Mouse (Mus musculus): ENCODE measurements at regions not wholly inside any gene's neighbourhood (a gene's known extent, or its start where the extent isn't known, plus 50 kb on each side); places are given as distances from the start of the nearest gene placed in this dataset.

DNA sequence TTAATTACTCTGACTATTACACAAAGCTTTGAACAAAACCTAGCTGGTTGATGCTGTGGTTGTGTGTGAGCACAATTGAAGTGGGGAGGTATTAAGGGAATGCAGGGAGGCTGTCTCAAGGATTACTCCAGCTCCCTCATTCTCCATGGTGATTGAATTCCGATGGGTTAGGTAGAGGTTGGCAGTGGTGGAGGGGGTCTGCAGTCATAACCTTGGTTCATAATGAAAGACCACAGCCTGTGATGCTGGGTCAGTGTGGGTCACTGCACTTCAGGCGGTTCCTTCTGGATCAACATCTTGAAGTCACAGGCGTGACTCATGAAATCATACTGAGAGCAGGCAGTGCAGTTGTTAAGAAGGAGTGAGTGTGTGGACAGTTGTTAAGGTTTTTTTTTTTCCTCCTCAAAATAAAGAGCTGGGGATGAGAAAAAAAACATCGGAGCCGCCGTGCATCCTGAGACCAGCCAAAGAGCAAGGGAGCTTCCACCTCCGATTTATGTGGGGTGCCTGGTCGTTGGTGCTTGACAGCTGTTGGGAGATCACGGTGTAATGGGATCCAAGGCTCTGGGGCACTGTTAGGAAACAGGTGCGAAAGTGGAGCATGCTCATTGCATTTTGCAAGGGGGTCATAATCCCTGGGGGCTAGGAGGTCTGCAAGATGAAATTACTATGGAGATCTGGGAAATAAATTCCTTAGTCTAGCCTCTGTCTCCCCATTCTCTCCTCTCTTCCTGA, 161.5 kb upstream of the Cops8 start:
- ATAC-seq (ENCODE audit: low FRiP score, low TSS enrichment): peak; percentile 74
- Histone ChIP-seq H3K4me1 (ENCODE audit: control insufficient read depth, insufficient read depth, low read length) (peaks cover 47% of the 10 kb centered on the region), H3K9me3 (ENCODE audit: control insufficient read depth, low read length) (no peaks in the 10 kb centered on the region), H3K27me3 (ENCODE audit: control insufficient read depth, insufficient read depth, low read length) (no peaks in the 10 kb centered on the region), H3K9ac (ENCODE audit: low read depth, low read length) (no peak overlapping the region), H3K4me2 (replicated peaks; ENCODE audit: low read depth, low read length) (no peak overlapping the region), H3K27ac (ENCODE audit: low read depth, low read length) (peak overlapping the region; percentile 62; the same call in 1 of the 2 replicates), H3K4me3 (ENCODE audit: low read length) (no peak overlapping the region), H3K36me3 (ENCODE audit: control insufficient read depth, insufficient read depth, low read length) (no peaks in the 10 kb centered on the region)
- WGBS: 12% methylated on average over 10 of the region's 10 CpGs

DNA sequence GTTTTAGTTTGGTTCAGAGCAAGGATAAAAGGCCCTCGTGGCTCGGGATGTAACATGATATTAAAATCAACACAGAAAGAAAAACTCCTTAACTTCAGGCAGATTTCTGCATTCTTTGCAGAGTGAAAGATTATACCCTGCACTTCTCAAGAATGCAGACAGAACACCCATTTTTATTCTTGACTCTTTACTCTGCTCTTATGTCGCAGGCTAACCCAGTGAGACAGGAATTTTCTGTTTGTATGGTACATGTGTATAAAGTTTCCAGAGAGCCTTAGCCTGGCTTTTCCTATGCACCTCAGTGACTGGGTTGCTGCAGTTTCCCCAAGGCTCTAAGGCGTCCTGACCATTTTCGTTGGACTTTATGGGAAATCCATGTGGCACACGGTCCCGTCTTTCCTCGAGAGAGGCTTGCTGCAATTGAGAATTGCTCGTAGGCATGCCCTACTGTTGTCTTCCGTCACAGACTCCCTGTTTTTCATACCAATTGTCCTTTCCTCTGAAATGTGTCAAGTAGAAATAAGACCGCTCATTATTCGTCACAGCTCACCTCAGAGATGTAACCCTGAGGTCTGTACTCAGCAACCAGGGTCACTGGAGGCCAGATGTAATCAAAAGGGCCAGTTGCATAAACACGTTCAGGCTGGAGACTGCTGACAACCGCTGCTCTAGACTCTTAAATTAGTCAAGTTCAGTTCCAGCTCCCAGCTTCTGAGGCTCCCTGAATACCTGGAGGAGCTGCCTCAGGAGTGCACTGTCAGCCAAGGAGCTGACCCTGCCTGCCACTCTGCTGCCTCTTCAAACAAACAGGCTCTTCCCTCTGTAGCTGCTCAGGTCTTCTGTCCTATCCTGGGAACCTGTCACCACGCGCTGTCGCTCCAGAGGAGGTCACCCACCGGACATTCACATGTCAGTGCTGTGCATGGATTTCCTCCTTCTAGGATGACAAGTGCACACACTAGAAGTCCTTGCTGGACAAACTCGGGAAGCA, 160.2 kb upstream of the Cops8 start:
- Histone ChIP-seq H3K9me3 (ENCODE audit: control insufficient read depth, low read length) (no peaks in the 10 kb centered on the region), H3K27me3 (ENCODE audit: control insufficient read depth, insufficient read depth, low read length) (no peaks in the 10 kb centered on the region), H3K36me3 (ENCODE audit: control insufficient read depth, insufficient read depth, low read length) (no peaks in the 10 kb centered on the region), H3K4me1 (ENCODE audit: control insufficient read depth, insufficient read depth, low read length) (peaks cover 47% of the 10 kb centered on the region), H3K4me3 (ENCODE audit: low read length) (no peak overlapping the region), H3K4me2 (replicated peaks; ENCODE audit: low read depth, low read length) (no peak overlapping the region), H3K9ac (ENCODE audit: low read depth, low read length) (no peak overlapping the region), H3K27ac (ENCODE audit: low read depth, low read length) (peak overlapping the region; percentile 62)
- ATAC-seq (ENCODE audit: low FRiP score, low TSS enrichment): peak; percentile 62; the same call in 1 of the 2 replicates
- WGBS: 16% methylated on average over 19 of the region's 19 CpGs

DNA sequence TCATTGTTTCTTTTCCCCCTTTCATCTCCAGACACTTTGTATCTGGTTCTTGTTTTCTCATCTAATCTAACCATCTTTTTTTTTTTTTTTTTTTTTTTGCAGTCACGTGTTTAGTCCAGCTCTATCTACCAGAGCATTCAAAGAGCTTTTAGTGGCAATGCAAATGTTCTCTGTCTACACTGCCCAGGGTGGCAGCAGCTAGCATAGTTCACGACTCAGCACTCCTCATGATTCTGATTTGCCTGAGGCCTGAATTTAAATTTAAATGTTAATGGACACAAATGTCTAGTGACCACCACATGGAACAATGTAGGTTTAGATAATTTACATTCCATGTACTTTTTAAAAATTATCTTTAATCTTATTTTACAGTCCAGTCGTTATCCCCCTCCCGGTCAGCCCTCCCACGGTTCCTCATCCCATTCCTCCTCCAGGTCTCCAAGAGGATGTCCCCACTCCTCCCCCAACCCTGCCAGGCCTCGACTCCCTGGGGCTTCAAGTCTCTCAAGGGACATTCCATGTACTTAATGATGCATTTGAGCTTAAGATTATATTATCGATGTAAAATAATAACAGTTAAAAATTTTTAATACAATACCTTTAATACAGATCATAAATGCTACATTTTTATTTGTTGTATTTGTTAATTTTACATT, 153.1 kb upstream of the Cops8 start:
- WGBS: 24% methylated on average over 7 of the region's 7 CpGs
- H3K4me2 ChIP-seq (replicated peaks; ENCODE audit: low read depth, low read length): no peak overlapping the region
- no peaks in the 10 kb centered on the region for H3K36me3 ChIP-seq (ENCODE audit: control insufficient read depth, insufficient read depth, low read length)
- H3K4me1 ChIP-seq (ENCODE audit: control insufficient read depth, insufficient read depth, low read length): peaks cover 13% of the 10 kb centered on the region
- no peak overlapping the region for H3K9ac ChIP-seq (ENCODE audit: low read depth, low read length)
- H3K27ac ChIP-seq (ENCODE audit: low read depth, low read length): no peak overlapping the region
- H3K4me3 ChIP-seq (ENCODE audit: low read length): no peak overlapping the region
- H3K9me3 ChIP-seq (ENCODE audit: control insufficient read depth, low read length): no peaks in the 10 kb centered on the region
- no peaks in the 10 kb centered on the region for H3K27me3 ChIP-seq (ENCODE audit: control insufficient read depth, insufficient read depth, low read length)
- peak; percentile 71 for ATAC-seq (ENCODE audit: low FRiP score, low TSS enrichment)

DNA sequence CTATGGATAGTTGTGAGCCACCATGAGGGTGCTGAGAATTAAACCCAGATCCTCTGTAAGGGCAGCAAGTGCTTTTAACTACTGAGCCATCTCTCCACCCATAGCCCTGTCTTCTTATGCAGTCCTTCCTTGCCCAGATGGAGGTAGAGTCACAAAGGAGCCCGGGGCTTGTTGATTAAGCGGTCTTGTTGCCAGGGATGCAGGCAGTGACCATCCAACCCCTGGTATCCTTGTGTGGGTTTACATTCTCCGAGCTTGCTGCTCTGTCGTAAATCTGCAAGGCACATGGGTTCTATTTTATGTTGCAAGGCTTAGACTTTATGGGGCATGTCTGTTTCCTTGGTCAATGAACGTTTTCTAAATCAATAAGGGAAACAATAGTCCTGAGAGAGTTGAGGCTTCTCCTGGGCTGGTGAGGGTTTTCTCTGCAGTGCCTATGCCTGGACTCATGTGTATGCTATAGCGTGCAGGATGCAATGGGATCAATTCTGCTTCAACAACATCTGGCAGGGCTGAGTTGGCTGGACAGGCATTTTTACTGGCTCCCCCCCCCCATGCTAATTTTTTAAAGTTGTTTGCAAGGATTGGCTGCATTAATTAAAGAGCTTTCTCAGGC, 150.7 kb upstream of the Cops8 start:
- 0 out of 2 replicates have a peak overlapping the region, but pooled peaks have one; percentile 42 for H3K27ac ChIP-seq (ENCODE audit: low read depth, low read length)
- peak; percentile 67 for ATAC-seq (ENCODE audit: low FRiP score, low TSS enrichment)
- H3K9ac ChIP-seq (ENCODE audit: low read depth, low read length): no peak overlapping the region
- H3K27me3 ChIP-seq (ENCODE audit: control insufficient read depth, insufficient read depth, low read length): no peaks in the 10 kb centered on the region
- 22% methylated on average over 6 of the region's 6 CpGs for WGBS
- peaks cover 13% of the 10 kb centered on the region for H3K4me1 ChIP-seq (ENCODE audit: control insufficient read depth, insufficient read depth, low read length)
- H3K9me3 ChIP-seq (ENCODE audit: control insufficient read depth, low read length): no peaks in the 10 kb centered on the region
- no peaks in the 10 kb centered on the region for H3K36me3 ChIP-seq (ENCODE audit: control insufficient read depth, insufficient read depth, low read length)
- H3K4me3 ChIP-seq (ENCODE audit: low read length): no peak overlapping the region
- no peak overlapping the region for H3K4me2 ChIP-seq (replicated peaks; ENCODE audit: low read depth, low read length)

DNA sequence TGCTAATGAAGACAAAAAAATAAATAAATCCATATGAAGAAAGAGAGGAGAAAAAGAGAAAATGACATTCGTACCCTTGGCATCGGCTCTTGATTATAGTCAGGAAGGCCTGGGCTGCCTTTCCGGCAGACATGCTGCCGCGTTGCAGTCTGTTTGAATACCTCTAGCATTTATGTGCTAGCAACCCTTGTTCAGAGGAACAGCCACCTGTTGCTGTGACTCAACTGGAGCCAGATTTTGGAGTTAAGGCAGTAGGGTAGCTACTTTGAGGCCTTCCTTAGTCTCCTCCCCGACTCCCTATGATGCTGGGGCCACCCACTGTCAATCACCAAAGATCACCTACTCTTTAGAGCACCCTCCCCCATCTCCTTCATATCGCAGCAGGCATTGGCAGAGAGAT, 148.5 kb upstream of the Cops8 start:
- Histone ChIP-seq H3K9ac (ENCODE audit: low read depth, low read length) (no peak overlapping the region), H3K4me2 (replicated peaks; ENCODE audit: low read depth, low read length) (no peak overlapping the region), H3K4me1 (ENCODE audit: control insufficient read depth, insufficient read depth, low read length) (peaks cover 13% of the 10 kb centered on the region), H3K27me3 (ENCODE audit: control insufficient read depth, insufficient read depth, low read length) (0 out of 2 replicates have a peak, but pooled peaks cover 3% of the 10 kb centered on the region), H3K9me3 (ENCODE audit: control insufficient read depth, low read length) (no peaks in the 10 kb centered on the region), H3K27ac (ENCODE audit: low read depth, low read length) (no peak overlapping the region), H3K4me3 (ENCODE audit: low read length) (no peak overlapping the region), H3K36me3 (ENCODE audit: control insufficient read depth, insufficient read depth, low read length) (no peaks in the 10 kb centered on the region)
- ATAC-seq (ENCODE audit: low FRiP score, low TSS enrichment): no peak
- 70% methylated on average over 7 of the region's 7 CpGs for WGBS

DNA sequence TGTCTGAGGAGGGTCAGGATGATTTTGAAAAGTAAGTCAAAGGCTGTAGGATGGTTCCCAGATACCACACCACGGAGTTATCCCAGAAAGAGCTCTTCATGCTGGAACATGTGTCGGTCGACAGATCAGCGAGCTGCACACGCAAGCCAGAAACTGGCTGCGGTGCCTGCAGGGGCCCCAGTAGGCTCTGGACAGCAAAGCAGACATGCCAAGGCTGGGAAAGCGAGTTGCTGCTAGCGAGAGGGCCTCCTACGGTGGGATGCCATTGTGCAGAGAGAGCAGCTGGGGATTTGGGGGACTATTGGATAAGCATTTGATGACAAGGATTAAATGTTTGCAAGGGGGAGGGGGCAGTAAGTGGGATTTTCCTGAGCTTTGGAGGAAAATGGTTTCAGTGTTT, 145.4 kb upstream of the Cops8 start:
- no peak overlapping the region for H3K4me3 ChIP-seq (ENCODE audit: low read length)
- H3K27ac ChIP-seq (ENCODE audit: low read depth, low read length): no peak overlapping the region
- H3K4me2 ChIP-seq (replicated peaks; ENCODE audit: low read depth, low read length): no peak overlapping the region
- peaks cover 5% of the 10 kb centered on the region for H3K4me1 ChIP-seq (ENCODE audit: control insufficient read depth, insufficient read depth, low read length)
- H3K9ac ChIP-seq (ENCODE audit: low read depth, low read length): no peak overlapping the region
- ATAC-seq (ENCODE audit: low FRiP score, low TSS enrichment): no peak
- WGBS: 30% methylated on average over 9 of the region's 9 CpGs
- H3K9me3 ChIP-seq (ENCODE audit: control insufficient read depth, low read length): no peaks in the 10 kb centered on the region
- 0 out of 2 replicates have a peak, but pooled peaks cover 3% of the 10 kb centered on the region for H3K27me3 ChIP-seq (ENCODE audit: control insufficient read depth, insufficient read depth, low read length)
- no peaks in the 10 kb centered on the region for H3K36me3 ChIP-seq (ENCODE audit: control insufficient read depth, insufficient read depth, low read length)

DNA sequence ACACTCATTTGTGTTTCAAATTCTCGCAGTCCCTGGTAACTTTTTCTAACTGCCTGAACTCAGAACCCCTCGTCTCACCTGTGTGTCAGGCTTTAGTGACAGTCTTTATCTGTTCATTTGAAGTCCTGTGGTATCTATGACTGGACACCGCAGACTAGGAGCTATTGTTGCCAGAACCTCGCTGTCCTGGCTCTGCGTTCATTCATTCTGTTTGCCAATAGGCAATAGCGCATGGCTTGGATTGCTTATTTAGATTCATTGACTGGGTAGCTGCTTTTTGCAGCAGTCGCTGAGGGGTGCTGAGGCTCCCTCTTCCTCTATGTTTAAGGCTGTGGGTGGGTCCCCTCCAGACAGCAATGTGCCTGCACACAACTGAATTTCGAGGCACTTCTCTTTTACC, 144.6 kb upstream of the Cops8 start:
- no peak overlapping the region for H3K4me3 ChIP-seq (ENCODE audit: low read length)
- WGBS: 91% methylated on average over 8 of the region's 8 CpGs
- H3K9me3 ChIP-seq (ENCODE audit: control insufficient read depth, low read length): no peaks in the 10 kb centered on the region
- no peaks in the 10 kb centered on the region for H3K36me3 ChIP-seq (ENCODE audit: control insufficient read depth, insufficient read depth, low read length)
- H3K27ac ChIP-seq (ENCODE audit: low read depth, low read length): no peak overlapping the region
- 0 out of 2 replicates have a peak, but pooled peaks cover 4% of the 10 kb centered on the region for H3K4me1 ChIP-seq (ENCODE audit: control insufficient read depth, insufficient read depth, low read length)
- 0 out of 2 replicates have a peak, but pooled peaks cover 3% of the 10 kb centered on the region for H3K27me3 ChIP-seq (ENCODE audit: control insufficient read depth, insufficient read depth, low read length)
- no peak overlapping the region for H3K9ac ChIP-seq (ENCODE audit: low read depth, low read length)
- ATAC-seq (ENCODE audit: low FRiP score, low TSS enrichment): no peak
- no peak overlapping the region for H3K4me2 ChIP-seq (replicated peaks; ENCODE audit: low read depth, low read length)

DNA sequence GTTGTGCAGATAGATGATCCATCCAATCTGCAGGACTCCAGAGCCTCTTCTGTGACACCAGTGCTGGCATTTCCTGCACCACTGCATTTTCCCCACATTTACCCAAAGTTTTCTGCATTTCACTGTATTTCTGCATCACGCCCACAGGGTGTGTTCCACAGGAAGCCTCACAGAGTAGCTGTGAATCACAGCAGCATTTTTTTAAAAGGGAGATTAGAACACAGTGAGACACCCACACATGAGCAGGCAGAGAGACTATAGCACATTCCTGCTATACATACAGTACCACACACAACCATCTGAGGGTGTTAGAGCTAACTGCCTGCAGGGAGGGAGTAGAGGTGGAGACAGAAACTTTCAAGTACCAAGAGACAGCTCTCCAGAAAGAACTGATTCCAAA, 141.1 kb upstream of the Cops8 start:
- ATAC-seq (ENCODE audit: low FRiP score, low TSS enrichment): no peak
- Histone ChIP-seq H3K27me3 (ENCODE audit: control insufficient read depth, insufficient read depth, low read length) (0 out of 2 replicates have a peak, but pooled peaks cover 3% of the 10 kb centered on the region), H3K4me3 (ENCODE audit: low read length) (no peak overlapping the region), H3K36me3 (ENCODE audit: control insufficient read depth, insufficient read depth, low read length) (no peaks in the 10 kb centered on the region), H3K4me2 (replicated peaks; ENCODE audit: low read depth, low read length) (no peak overlapping the region), H3K4me1 (ENCODE audit: control insufficient read depth, insufficient read depth, low read length) (0 out of 2 replicates have a peak, but pooled peaks cover 6% of the 10 kb centered on the region), H3K9ac (ENCODE audit: low read depth, low read length) (no peak overlapping the region), H3K27ac (ENCODE audit: low read depth, low read length) (no peak overlapping the region), H3K9me3 (ENCODE audit: control insufficient read depth, low read length) (no peaks in the 10 kb centered on the region)
- WGBS: 84% methylated on average over 1 of the region's 1 CpGs
